Mouse (Mus musculus) ES-Bruce4 (cell line): ENCODE measurements at regions not wholly inside any gene's neighbourhood (a gene's known extent, or its start where the extent isn't known, plus 50 kb on each side); places are given as distances from the start of the nearest gene placed in this dataset.

ENCODE experiments used
- CTCF ChIP-seq: IDR thresholded peaks from one replicate; pipeline ENCODE4 v1.8.1; 2011; ENCODE audit warnings: low read depth, low read length
- EP300 ChIP-seq: IDR thresholded peaks from 2 replicates; pipeline ENCODE4 v1.6.1; 2011; ENCODE audit warnings: low read depth, low read length; ENCODE audit not compliant: insufficient read depth
- POLR2A ChIP-seq: IDR thresholded peaks from one replicate; pipeline ENCODE4 v1.8.1; 2011; ENCODE audit warnings: low read length; ENCODE audit not compliant: insufficient read depth

DNA sequence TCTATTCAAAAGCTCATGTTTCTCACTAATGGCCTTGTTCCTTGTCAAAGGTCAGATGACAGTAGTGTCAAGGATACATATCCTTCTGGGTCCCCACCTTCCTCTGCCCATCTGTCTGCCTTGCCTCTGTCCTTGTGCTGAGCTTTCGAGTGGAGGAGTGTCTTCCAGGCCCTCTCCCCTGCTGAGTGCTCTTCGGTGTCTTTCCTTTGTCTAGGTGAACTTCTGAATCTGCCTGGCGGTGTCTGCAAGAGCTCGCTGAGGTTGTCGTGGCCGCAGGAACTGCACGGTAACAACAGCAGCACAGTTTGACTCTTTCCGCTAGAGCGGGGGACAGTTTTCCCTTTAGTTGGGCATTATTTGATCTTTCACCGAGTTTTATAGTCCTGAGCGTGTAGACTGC, 111.7 kb downstream of the Kif26a start:
- no peak for TF ChIP-seq POLR2A
- no peak for TF ChIP-seq EP300
- TF ChIP-seq CTCF: no peak
